ENCODE assay signal across 28 mouse cellular contexts in genomic region chr14:81341058-81341457, GRCm38 (mm10).
"Had no signal": no experiment of that assay in that cellular context is flagged by ENCODE, and none has a peak within 500 bp of the region (broad histone marks: within the 10 kb centered on the region; RNA-seq: fewer than 3 reads in every experiment).

No protein-coding gene starts in this region.

- H3K4me3 ChIP-seq: embryonic facial prominence, embryonic 10.5 days; embryonic facial prominence, embryonic 12.5 days; embryonic facial prominence, embryonic 13.5 days; embryonic facial prominence, embryonic 15.5 days; erythroblast, embryonic 14.5 days; forebrain, embryonic 10.5 days; forebrain, embryonic 12.5 days; forebrain, embryonic 13.5 days; forebrain, embryonic 15.5 days; gastrocnemius, adult 2 months; heart, adult 2 months; heart, embryonic 10.5 days had no signal

- H3K9ac ChIP-seq: embryonic facial prominence, embryonic 12.5 days; embryonic facial prominence, embryonic 13.5 days; embryonic facial prominence, embryonic 15.5 days; forebrain, embryonic 12.5 days; forebrain, embryonic 13.5 days; forebrain, embryonic 15.5 days; forebrain, postnatal 0 days had no signal

- DNase-seq: cerebellum, adult 9-10 months; cerebellum, adult 9-11 months; cerebellum, postnatal 10 days; cerebellum, postnatal 14 days; cerebellum, postnatal 25 days; cerebellum, postnatal 36 days; embryo, embryonic 11 days; forebrain, postnatal 0 days; gastrocnemius, adult 2 months; gastrocnemius, postnatal 10 days; gastrocnemius, postnatal 14 days; gastrocnemius, postnatal 25 days; gastrocnemius, postnatal 36 days; heart, adult 11 months; heart, adult 18-20 months; heart, adult 2 months had no signal

- H3K27me3 ChIP-seq: embryonic facial prominence, embryonic 12.5 days; embryonic facial prominence, embryonic 13.5 days; embryonic facial prominence, embryonic 15.5 days; forebrain, embryonic 12.5 days; forebrain, embryonic 13.5 days; forebrain, embryonic 15.5 days had no signal

- H3K9me3 ChIP-seq: embryonic facial prominence, embryonic 10.5 days; embryonic facial prominence, embryonic 12.5 days; embryonic facial prominence, embryonic 13.5 days; embryonic facial prominence, embryonic 15.5 days; forebrain, embryonic 10.5 days; forebrain, embryonic 12.5 days; forebrain, embryonic 13.5 days; forebrain, embryonic 15.5 days; heart, embryonic 10.5 days had no signal

- H3K36me3 ChIP-seq: embryonic facial prominence, embryonic 10.5 days; embryonic facial prominence, embryonic 12.5 days; embryonic facial prominence, embryonic 13.5 days; embryonic facial prominence, embryonic 15.5 days; forebrain, embryonic 10.5 days; forebrain, embryonic 12.5 days; forebrain, embryonic 15.5 days; heart, embryonic 10.5 days had no signal

- H3K4me1 ChIP-seq: embryonic facial prominence, embryonic 10.5 days; embryonic facial prominence, embryonic 12.5 days; embryonic facial prominence, embryonic 13.5 days; embryonic facial prominence, embryonic 15.5 days; forebrain, embryonic 10.5 days; forebrain, embryonic 12.5 days; forebrain, embryonic 13.5 days; forebrain, embryonic 15.5 days; heart, embryonic 10.5 days had no signal

- H3K27ac ChIP-seq: embryonic facial prominence, embryonic 10.5 days; embryonic facial prominence, embryonic 12.5 days; embryonic facial prominence, embryonic 13.5 days; embryonic facial prominence, embryonic 15.5 days; forebrain, embryonic 10.5 days; forebrain, embryonic 12.5 days; forebrain, embryonic 13.5 days; forebrain, embryonic 15.5 days; gastrocnemius, adult 2 months; heart, adult 2 months; heart, embryonic 10.5 days had no signal

- ATAC-seq: forebrain, embryonic 13.5 days; forebrain, embryonic 14.5 days; forebrain, embryonic 15.5 days; forebrain, embryonic 16.5 days; forebrain, postnatal 0 days had no signal

- H3K4me2 ChIP-seq: embryonic facial prominence, embryonic 12.5 days; embryonic facial prominence, embryonic 13.5 days; embryonic facial prominence, embryonic 15.5 days; forebrain, embryonic 12.5 days; forebrain, embryonic 13.5 days; forebrain, embryonic 15.5 days had no signal
